Mouse (Mus musculus) heart, embryonic 16.5 days (tissue): ENCODE measurements around the gene Yeats4. TPM values are rescaled to one million over a fixed set of nuclear protein-coding genes. Genes with fewer than 3 reads are reported as not detected.

Experiments used
- polyA plus RNA-seq: library from polyadenylated mRNA; unstranded; fragments of >200 nt; fragmentation: Nextera tagmentation; extraction: Ambion mirVana; gene quantifications from 2 replicates; pipeline ENCODE4 v1.2.1, GENCODE M21; 2015

Gene Yeats4
- polyA plus RNA-seq, 1 experiment from 2014 or later: 54.8 TPM

Other genes starting within 250 kb of the Yeats4 start
- gene Best3, start 238.2 kb downstream of the Yeats4 start, polyA plus RNA-seq: 0.79 and 0.83 TPM in 2 replicates
- gene Lrrc10, start 179.2 kb downstream of the Yeats4 start, polyA plus RNA-seq: 60.4 and 62.1 TPM in 2 replicates
- gene Cct2, start 160.7 kb downstream of the Yeats4 start, polyA plus RNA-seq: 167 and 185 TPM in 2 replicates
- gene Frs2, start 76.0 kb downstream of the Yeats4 start, polyA plus RNA-seq: 16.1 and 17.5 TPM in 2 replicates
- not detected in 2 replicates for gene 9530003J23Rik, start 14.2 kb upstream of the Yeats4 start, polyA plus RNA-seq
- gene Lyz2, start 57.8 kb upstream of the Yeats4 start, polyA plus RNA-seq: 86.6 and 87.8 TPM in 2 replicates
- 2.6 and 2.9 TPM in 2 replicates for gene Lyz1, start 68.4 kb upstream of the Yeats4 start, polyA plus RNA-seq
- 85.7 and 89.7 TPM in 2 replicates for gene Cpsf6, start 155.5 kb upstream of the Yeats4 start, polyA plus RNA-seq